Comparison of ENCODE assay signal across 24 mouse cellular contexts in genomic region chr11:65629320-65629719, GRCm38 (mm10).
"Had no signal": no experiment of that assay in that cellular context is flagged by ENCODE, and none has a peak within 500 bp of the region (broad histone marks: within the 10 kb centered on the region; RNA-seq: fewer than 3 reads in every experiment).

No protein-coding gene starts in this region.

- H3K4me3 ChIP-seq: gastrocnemius, adult 2 months; heart, adult 2 months; heart, embryonic 10.5 days; heart, embryonic 12.5 days; hindbrain, embryonic 13.5 days; hindbrain, embryonic 15.5 days; kidney, embryonic 15.5 days; limb, embryonic 10.5 days; limb, embryonic 12.5 days had no signal

- H3K9me3 ChIP-seq: heart, embryonic 10.5 days; heart, embryonic 12.5 days; hindbrain, embryonic 13.5 days; hindbrain, embryonic 15.5 days; kidney, embryonic 15.5 days; limb, embryonic 10.5 days; limb, embryonic 12.5 days had no signal

- H3K9ac ChIP-seq: heart, embryonic 12.5 days; hindbrain, embryonic 13.5 days; hindbrain, embryonic 15.5 days; kidney, embryonic 15.5 days; limb, embryonic 12.5 days had no signal

- H3K4me2 ChIP-seq: heart, embryonic 12.5 days; hindbrain, embryonic 13.5 days; hindbrain, embryonic 15.5 days; kidney, embryonic 15.5 days; limb, embryonic 12.5 days had no signal

- H3K36me3 ChIP-seq: heart, embryonic 10.5 days; heart, embryonic 12.5 days; hindbrain, embryonic 13.5 days; hindbrain, embryonic 15.5 days; kidney, embryonic 15.5 days; limb, embryonic 10.5 days; limb, embryonic 12.5 days had no signal

- ATAC-seq: hindbrain, postnatal 0 days; intestine, embryonic 16.5 days had no signal

- DNase-seq: gastrocnemius, adult 2 months; gastrocnemius, postnatal 10 days; gastrocnemius, postnatal 25 days; heart, adult 2 months; heart, postnatal 10 days; heart, postnatal 36 days; kidney, adult 11 months; kidney, adult 2 months; kidney, adult 9 months; kidney, postnatal 14 days; kidney, postnatal 36 days; layer of hippocampus, adult 9-11 months; layer of hippocampus, postnatal 36 days; lung, adult 2 months had no signal

- H3K27me3 ChIP-seq: heart, embryonic 12.5 days; hindbrain, embryonic 13.5 days; hindbrain, embryonic 15.5 days; kidney, embryonic 15.5 days; limb, embryonic 12.5 days had no signal

- H3K27ac ChIP-seq: gastrocnemius, adult 2 months; heart, adult 2 months; heart, embryonic 10.5 days; hindbrain, embryonic 13.5 days; hindbrain, embryonic 15.5 days; hindbrain, postnatal 0 days; kidney, embryonic 15.5 days; kidney, postnatal 0 days; limb, embryonic 10.5 days; limb, embryonic 12.5 days had no signal

- H3K4me1 ChIP-seq: hindbrain, embryonic 13.5 days; hindbrain, embryonic 15.5 days; kidney, embryonic 15.5 days; limb, embryonic 10.5 days; limb, embryonic 12.5 days had no signal
